In genomic region chr3:116831324-116831723, GRCm38 (mm10) we compare ENCODE assay signal across 20 mouse cellular contexts. TPM values are rescaled to one million over a fixed set of nuclear protein-coding genes. Genes with fewer than 3 reads are reported as not detected.
A peak's percentile ranks its signal among the peaks of the same experiment; 100 is the strongest.
DNase-seq lines count a peak whose midpoint lies in the region; ATAC-seq and TF ChIP-seq lines count a peak whose summit lies in the region.
"Had no signal": no experiment of that assay in that cellular context is flagged by ENCODE, and none has a peak within 500 bp of the region (broad histone marks: within the 10 kb centered on the region; RNA-seq: fewer than 3 reads in every experiment).

No protein-coding gene starts in this region.

- no peak overlapping the region for H3K27ac ChIP-seq in hindbrain, postnatal 0 days
- H3K27ac ChIP-seq in hindbrain, embryonic 12.5 days, result no peak overlapping the region
- no peak overlapping the region for H3K27ac ChIP-seq in midbrain, postnatal 0 days (ENCODE audit: low read depth, low read length)
- no peak overlapping the region for H3K27ac ChIP-seq in midbrain, embryonic 13.5 days
- no peak overlapping the region for H3K27ac ChIP-seq in liver, embryonic 12.5 days
- H3K27ac ChIP-seq: limb, embryonic 15.5 days; midbrain, embryonic 15.5 days had no signal

- H3K27me3 ChIP-seq in hindbrain, postnatal 0 days (ENCODE audit: insufficient read depth, low read length), result no peaks in the 10 kb centered on the region; the same call in 1 of the 2 replicates
- H3K27me3 ChIP-seq in hindbrain, embryonic 12.5 days, result no peaks in the 10 kb centered on the region
- no peaks in the 10 kb centered on the region for H3K27me3 ChIP-seq in midbrain, postnatal 0 days (ENCODE audit: insufficient read depth, low read length)
- H3K27me3 ChIP-seq in midbrain, embryonic 13.5 days, result no peaks in the 10 kb centered on the region
- no peaks in the 10 kb centered on the region for H3K27me3 ChIP-seq in liver, embryonic 12.5 days (replicated peaks)
- H3K27me3 ChIP-seq: heart, embryonic 15.5 days; limb, embryonic 15.5 days; midbrain, embryonic 15.5 days had no signal

- DNase-seq in gastrocnemius, adult 18-20 months (ENCODE audit: low spot score), result peak; percentile 66
- no peak for DNase-seq in gastrocnemius, postnatal 10 days
- peak; percentile 47 for DNase-seq in hindbrain, postnatal 0 days (ENCODE audit: low spot score)
- peak; percentile 39 for DNase-seq in midbrain, postnatal 0 days (ENCODE audit: low spot score)
- DNase-seq: adrenal gland, postnatal 36 days; cerebellum, adult 9-11 months; embryo, embryonic 11 days; kidney, adult 8-10 months; kidney, postnatal 36 days; lung, adult 18-20 months; retina, postnatal 1 day; right cerebral cortex, postnatal 4 days; thymus, postnatal 4 days had no signal

- no peak for TF ChIP-seq CTCF in hindbrain, postnatal 0 days (IDR thresholded peaks at IDR 0.05; ENCODE audit: low read depth)
- TF ChIP-seq CTCF in midbrain, postnatal 0 days (IDR thresholded peaks at IDR 0.05), result no peak

- no peaks in the 10 kb centered on the region for H3K36me3 ChIP-seq in hindbrain, postnatal 0 days (ENCODE audit: insufficient read depth, low read length)
- H3K36me3 ChIP-seq in hindbrain, embryonic 12.5 days, result no peaks in the 10 kb centered on the region
- no peaks in the 10 kb centered on the region for H3K36me3 ChIP-seq in midbrain, postnatal 0 days (ENCODE audit: insufficient read depth, low read length)
- no peaks in the 10 kb centered on the region for H3K36me3 ChIP-seq in midbrain, embryonic 13.5 days
- no peaks in the 10 kb centered on the region for H3K36me3 ChIP-seq in liver, embryonic 12.5 days
- H3K36me3 ChIP-seq: heart, embryonic 15.5 days; limb, embryonic 15.5 days; midbrain, embryonic 15.5 days had no signal

- 48% methylated on average over 5 of the region's 5 CpGs for WGBS in hindbrain, postnatal 0 days
- WGBS in hindbrain, embryonic 12.5 days, result 88% methylated on average over 5 of the region's 5 CpGs
- 63% methylated on average over 5 of the region's 5 CpGs for WGBS in midbrain, postnatal 0 days
- 80% methylated on average over 5 of the region's 5 CpGs for WGBS in midbrain, embryonic 13.5 days
- 66% methylated on average over 5 of the region's 5 CpGs for WGBS in liver, embryonic 12.5 days (ENCODE audit: insufficient replicate concordance)

- H3K4me2 ChIP-seq in hindbrain, postnatal 0 days (ENCODE audit: low read depth, low read length), result no peak overlapping the region
- H3K4me2 ChIP-seq in hindbrain, embryonic 12.5 days (replicated peaks), result no peak overlapping the region
- no peak overlapping the region for H3K4me2 ChIP-seq in midbrain, postnatal 0 days (ENCODE audit: low read depth, low read length, poor library complexity, severe bottlenecking)
- H3K4me2 ChIP-seq in midbrain, embryonic 13.5 days (replicated peaks), result no peak overlapping the region
- H3K4me2 ChIP-seq in liver, embryonic 12.5 days, result no peak overlapping the region
- H3K4me2 ChIP-seq: heart, embryonic 15.5 days; limb, embryonic 15.5 days; midbrain, embryonic 15.5 days had no signal

- no peak for ATAC-seq in hindbrain, postnatal 0 days
- no peak for ATAC-seq in hindbrain, embryonic 12.5 days (ENCODE audit: low FRiP score)
- no peak for ATAC-seq in midbrain, postnatal 0 days (ENCODE audit: low FRiP score)
- no peak for ATAC-seq in midbrain, embryonic 13.5 days
- ATAC-seq in liver, embryonic 12.5 days, result no peak
- ATAC-seq: forebrain, embryonic 16.5 days; midbrain, embryonic 15.5 days had no signal

- no peak overlapping the region for H3K4me3 ChIP-seq in hindbrain, postnatal 0 days (ENCODE audit: low read length)
- H3K4me3 ChIP-seq in hindbrain, embryonic 12.5 days, result no peak overlapping the region
- H3K4me3 ChIP-seq in midbrain, postnatal 0 days (ENCODE audit: low read depth, low read length), result no peak overlapping the region
- no peak overlapping the region for H3K4me3 ChIP-seq in midbrain, embryonic 13.5 days (replicated peaks)
- no peak overlapping the region for H3K4me3 ChIP-seq in liver, embryonic 12.5 days
- H3K4me3 ChIP-seq: heart, embryonic 15.5 days; limb, embryonic 15.5 days; midbrain, embryonic 15.5 days had no signal

- H3K9me3 ChIP-seq in hindbrain, postnatal 0 days (ENCODE audit: low read length), result no peaks in the 10 kb centered on the region
- no peaks in the 10 kb centered on the region for H3K9me3 ChIP-seq in hindbrain, embryonic 12.5 days (replicated peaks)
- no peaks in the 10 kb centered on the region for H3K9me3 ChIP-seq in midbrain, postnatal 0 days (ENCODE audit: low read length)
- H3K9me3 ChIP-seq in midbrain, embryonic 13.5 days, result no peaks in the 10 kb centered on the region
- H3K9me3 ChIP-seq in liver, embryonic 12.5 days (replicated peaks), result no peaks in the 10 kb centered on the region
- H3K9me3 ChIP-seq: heart, embryonic 15.5 days; limb, embryonic 15.5 days; midbrain, embryonic 15.5 days had no signal

- H3K4me1 ChIP-seq in hindbrain, postnatal 0 days (ENCODE audit: insufficient read depth, low read length), result no peaks in the 10 kb centered on the region
- H3K4me1 ChIP-seq in hindbrain, embryonic 12.5 days, result no peaks in the 10 kb centered on the region
- H3K4me1 ChIP-seq in midbrain, postnatal 0 days (ENCODE audit: insufficient read depth, low read length), result no peaks in the 10 kb centered on the region
- H3K4me1 ChIP-seq in midbrain, embryonic 13.5 days (replicated peaks), result no peaks in the 10 kb centered on the region; the same call in 1 of the 2 replicates
- peaks cover 4% of the 10 kb centered on the region for H3K4me1 ChIP-seq in liver, embryonic 12.5 days
- H3K4me1 ChIP-seq: limb, embryonic 15.5 days; midbrain, embryonic 15.5 days had no signal

- no peak overlapping the region for H3K9ac ChIP-seq in hindbrain, postnatal 0 days (replicated peaks; ENCODE audit: low read length)
- no peak overlapping the region for H3K9ac ChIP-seq in hindbrain, embryonic 12.5 days
- no peak overlapping the region for H3K9ac ChIP-seq in midbrain, postnatal 0 days (replicated peaks; ENCODE audit: low read length, poor library complexity, severe bottlenecking)
- H3K9ac ChIP-seq in midbrain, embryonic 13.5 days (replicated peaks), result no peak overlapping the region
- H3K9ac ChIP-seq in liver, embryonic 12.5 days, result no peak overlapping the region
- H3K9ac ChIP-seq: heart, embryonic 15.5 days; limb, embryonic 15.5 days; midbrain, embryonic 15.5 days had no signal

RNA-seq across cellular contexts. Expression of gene Agl, which starts 23.4 kb away (rescaled TPM):
- 100 to 1,000 TPM; 606 to 681 TPM for total RNA-seq in gastrocnemius, adult 18-20 months (2021)
- 100 to 1,000 TPM; 369 to 472 TPM for total RNA-seq in gastrocnemius, postnatal 10 days (2021)
- 14.3 and 16.1 TPM in 2 replicates for total RNA-seq in hindbrain, postnatal 0 days (2014; rRNA removed)
- 13.6 and 13.9 TPM in 2 replicates for polyA plus RNA-seq in hindbrain, postnatal 0 days (2015; fragmentation: Nextera tagmentation; extraction: Ambion mirVana)
- 18.6 and 21.0 TPM in 2 replicates for polyA plus RNA-seq in hindbrain, embryonic 12.5 days (2016; fragmentation: Nextera tagmentation; extraction: Ambion mirVana)
- 18.9 and 19.6 TPM in 2 replicates for total RNA-seq in midbrain, postnatal 0 days (2014; rRNA removed)
- 8.9 and 12.5 TPM in 2 replicates for polyA plus RNA-seq in midbrain, postnatal 0 days (2015; fragmentation: Nextera tagmentation; extraction: Ambion mirVana)
- 15.3 and 17.2 TPM in 2 replicates for polyA plus RNA-seq in midbrain, embryonic 13.5 days (2015; fragmentation: Nextera tagmentation; extraction: Ambion mirVana)
- polyA plus RNA-seq in liver, embryonic 12.5 days (2016; fragmentation: Nextera tagmentation; extraction: Ambion mirVana), result 7.1 and 7.4 TPM in 2 replicates

RNA-seq across cellular contexts. Expression of gene Frrs1, which starts 27.9 kb away (rescaled TPM):
- total RNA-seq in gastrocnemius, adult 18-20 months (2021), result 1 to 10 TPM; 1.9 to 2.3 TPM
- 1 to 10 TPM; 1.9 to 2.8 TPM for total RNA-seq in gastrocnemius, postnatal 10 days (2021)
- total RNA-seq in hindbrain, postnatal 0 days (2014; rRNA removed), result 3.3 and 4.1 TPM in 2 replicates
- polyA plus RNA-seq in hindbrain, postnatal 0 days (2015; fragmentation: Nextera tagmentation; extraction: Ambion mirVana), result 5.0 and 6.0 TPM in 2 replicates
- polyA plus RNA-seq in hindbrain, embryonic 12.5 days (2016; fragmentation: Nextera tagmentation; extraction: Ambion mirVana), result 6.0 and 10.2 TPM in 2 replicates
- total RNA-seq in midbrain, postnatal 0 days (2014; rRNA removed), result 3.8 and 7.3 TPM in 2 replicates
- 5.6 and 7.0 TPM in 2 replicates for polyA plus RNA-seq in midbrain, postnatal 0 days (2015; fragmentation: Nextera tagmentation; extraction: Ambion mirVana)
- 2.6 and 3.6 TPM in 2 replicates for polyA plus RNA-seq in midbrain, embryonic 13.5 days (2015; fragmentation: Nextera tagmentation; extraction: Ambion mirVana)
- 46.0 and 48.3 TPM in 2 replicates for polyA plus RNA-seq in liver, embryonic 12.5 days (2016; fragmentation: Nextera tagmentation; extraction: Ambion mirVana)
